Mouse (Mus musculus): ENCODE results near the gene Zdhhc14. TPM values are rescaled to one million over a fixed set of nuclear protein-coding genes. Genes with fewer than 3 reads are reported as not detected.

Zdhhc14 gene
- total and polyA plus RNA-seq, 3 experiments: 1.1 to 21.4 (median 7.3) TPM

DNA sequence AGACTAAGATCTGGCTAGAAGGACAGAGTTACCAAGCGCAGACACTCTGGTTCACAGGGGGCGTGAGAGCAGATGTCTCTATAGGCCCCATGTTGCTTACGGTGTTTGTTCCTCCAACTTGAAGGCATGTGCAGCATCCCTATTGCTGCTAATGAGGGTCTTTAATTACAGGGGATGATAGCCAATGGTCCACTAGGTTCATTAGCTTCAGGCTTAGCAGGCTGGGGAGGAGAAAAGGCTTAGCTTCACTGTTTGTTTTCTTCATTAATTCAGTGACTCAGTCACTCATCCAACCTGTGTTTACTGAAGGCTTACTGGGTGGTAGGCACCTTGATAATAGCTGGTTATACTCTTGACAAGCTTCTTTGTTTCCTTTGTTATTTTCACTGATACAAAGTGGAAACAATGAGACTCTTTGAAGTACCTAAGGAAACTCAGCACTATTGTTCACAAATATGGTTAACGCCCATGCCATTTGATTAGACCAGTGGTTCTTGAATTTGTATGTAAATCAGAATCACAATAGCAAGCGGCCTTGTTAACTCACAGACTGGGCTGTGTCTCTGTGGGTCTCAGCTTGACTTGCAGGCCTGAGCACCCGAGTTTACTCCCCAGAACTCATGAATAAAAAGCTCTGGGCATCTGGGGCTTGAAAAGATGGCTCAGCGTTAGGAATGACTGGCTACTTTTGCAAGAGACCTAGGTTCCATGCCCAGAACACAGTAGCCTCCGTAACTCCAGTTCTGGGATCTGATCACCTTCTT, 168.1 kb downstream of the Zdhhc14 start:
- no peaks in the 10 kb centered on the region for H3K9me3 ChIP-seq (replicated peaks)
- H3K36me3 ChIP-seq (replicated peaks): peaks cover 17% of the 10 kb centered on the region
- no peak for TF ChIP-seq CTCF (IDR thresholded peaks at IDR 0.05; ENCODE audit: low read depth, low read length)
- no peak for TF ChIP-seq GATA2 (IDR thresholded peaks at IDR 0.05; ENCODE audit: borderline replicate concordance, low read depth, low read length)
- TF ChIP-seq TAL1 (conservative IDR thresholded peaks at IDR 0.05; ENCODE audit: low read depth, low read length): no peak
- no peak for TF ChIP-seq GATA1 (IDR thresholded peaks at IDR 0.05; ENCODE audit: borderline replicate concordance, low read length)
- no peak for TF ChIP-seq POLR2AphosphoS5 (IDR thresholded peaks at IDR 0.05; ENCODE audit: insufficient replicate concordance, low read depth, low read length)
- no peaks in the 10 kb centered on the region for H3K27me3 ChIP-seq (ENCODE audit: insufficient read depth, low read length)
- ATAC-seq (ENCODE audit: extremely low read depth, insufficient number of reproducible peaks, low FRiP score, poor library complexity, severe bottlenecking) (no peak), DNase-seq (ENCODE audit: low spot score) (no peak)
- H3K4me1 ChIP-seq (ENCODE audit: insufficient read depth, low read depth, low read length): no peaks in the 10 kb centered on the region
- no peak overlapping the region for H3K4me3 ChIP-seq (ENCODE audit: low read depth, low read length)

GRCm38 (mm10) chr17:5666652-5667051, 174.3 kb downstream of the Zdhhc14 start:
- Histone ChIP-seq H3K4me1 (ENCODE audit: insufficient read depth, low read depth, low read length) (no peaks in the 10 kb centered on the region), H3K4me3 (ENCODE audit: low read depth, low read length) (no peak overlapping the region), H3K36me3 (replicated peaks) (peaks cover 18% of the 10 kb centered on the region), H3K9me3 (replicated peaks) (no peaks in the 10 kb centered on the region), H3K27me3 (ENCODE audit: insufficient read depth, low read length) (no peaks in the 10 kb centered on the region)
- no peak for ATAC-seq (ENCODE audit: extremely low read depth, insufficient number of reproducible peaks, low FRiP score, poor library complexity, severe bottlenecking)
- TF ChIP-seq TAL1 (conservative IDR thresholded peaks at IDR 0.05; ENCODE audit: low read depth, low read length): no peak
- no peak for TF ChIP-seq GATA1 (IDR thresholded peaks at IDR 0.05; ENCODE audit: borderline replicate concordance, low read length)
- TF ChIP-seq CTCF (IDR thresholded peaks at IDR 0.05; ENCODE audit: low read depth, low read length): no peak
- TF ChIP-seq POLR2AphosphoS5 (IDR thresholded peaks at IDR 0.05; ENCODE audit: insufficient replicate concordance, low read depth, low read length): no peak
- TF ChIP-seq GATA2 (IDR thresholded peaks at IDR 0.05; ENCODE audit: borderline replicate concordance, low read depth, low read length): no peak
- DNase-seq (ENCODE audit: low spot score): no peak

DNA sequence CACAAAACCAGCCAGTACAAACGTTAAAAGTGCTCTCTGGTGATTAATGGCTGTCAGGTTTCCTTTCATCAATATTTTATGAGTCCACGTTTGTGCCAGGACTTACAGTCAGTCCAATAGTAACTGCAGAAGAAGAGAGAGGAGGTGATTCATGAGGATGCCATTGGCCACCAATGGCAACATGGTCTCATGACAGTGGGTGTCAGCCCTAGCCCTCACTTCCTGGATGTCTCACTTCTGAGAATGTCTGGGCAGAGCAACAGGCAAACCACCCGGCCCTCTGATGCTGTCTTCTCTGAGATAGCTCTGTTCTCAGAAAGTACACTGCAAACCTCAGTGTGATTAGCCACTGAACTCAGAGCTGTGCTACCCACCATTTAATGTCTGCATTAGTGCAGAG, 176.1 kb downstream of the Zdhhc14 start:
- Histone ChIP-seq H3K36me3 (replicated peaks) (peaks cover 23% of the 10 kb centered on the region), H3K4me3 (ENCODE audit: low read depth, low read length) (no peak overlapping the region), H3K9me3 (replicated peaks) (no peaks in the 10 kb centered on the region), H3K4me1 (ENCODE audit: insufficient read depth, low read depth, low read length) (no peaks in the 10 kb centered on the region), H3K27me3 (ENCODE audit: insufficient read depth, low read length) (no peaks in the 10 kb centered on the region)
- TF ChIP-seq CTCF (IDR thresholded peaks at IDR 0.05; ENCODE audit: low read depth, low read length) (no peak), GATA1 (IDR thresholded peaks at IDR 0.05; ENCODE audit: borderline replicate concordance, low read length) (no peak), POLR2AphosphoS5 (IDR thresholded peaks at IDR 0.05; ENCODE audit: insufficient replicate concordance, low read depth, low read length) (no peak), TAL1 (conservative IDR thresholded peaks at IDR 0.05; ENCODE audit: low read depth, low read length) (no peak), GATA2 (IDR thresholded peaks at IDR 0.05; ENCODE audit: borderline replicate concordance, low read depth, low read length) (no peak)
- no peak for DNase-seq (ENCODE audit: low spot score)
- ATAC-seq (ENCODE audit: extremely low read depth, insufficient number of reproducible peaks, low FRiP score, poor library complexity, severe bottlenecking): no peak

DNA sequence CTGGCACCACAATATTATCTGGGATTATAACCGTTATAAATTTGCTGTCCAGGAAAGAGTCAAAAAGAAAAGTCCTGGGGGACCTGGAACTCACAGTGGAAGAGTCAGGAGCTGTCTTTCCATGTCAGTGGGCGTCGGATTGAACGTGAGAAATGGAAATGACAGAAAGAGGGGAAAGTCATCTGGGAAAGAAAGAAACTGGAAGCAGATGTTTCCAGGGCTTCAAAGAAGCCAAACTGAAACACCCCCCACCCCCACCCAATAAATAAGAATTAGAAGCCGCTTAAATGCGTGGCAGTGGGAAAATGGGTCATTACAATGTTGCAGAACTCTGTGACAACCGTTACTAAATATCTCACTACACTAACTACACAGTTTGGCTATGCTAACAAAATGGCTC, 176.6 kb downstream of the Zdhhc14 start:
- no peak overlapping the region for H3K4me3 ChIP-seq (ENCODE audit: low read depth, low read length)
- no peaks in the 10 kb centered on the region for H3K27me3 ChIP-seq (ENCODE audit: insufficient read depth, low read length)
- TF ChIP-seq GATA2 (IDR thresholded peaks at IDR 0.05; ENCODE audit: borderline replicate concordance, low read depth, low read length) (no peak), POLR2AphosphoS5 (IDR thresholded peaks at IDR 0.05; ENCODE audit: insufficient replicate concordance, low read depth, low read length) (no peak), TAL1 (conservative IDR thresholded peaks at IDR 0.05; ENCODE audit: low read depth, low read length) (no peak), CTCF (IDR thresholded peaks at IDR 0.05; ENCODE audit: low read depth, low read length) (no peak)
- peaks cover 23% of the 10 kb centered on the region for H3K36me3 ChIP-seq (replicated peaks)
- no peaks in the 10 kb centered on the region for H3K9me3 ChIP-seq (replicated peaks)
- DNase-seq (ENCODE audit: low spot score): no peak
- no peak for ATAC-seq (ENCODE audit: extremely low read depth, insufficient number of reproducible peaks, low FRiP score, poor library complexity, severe bottlenecking)
- no peaks in the 10 kb centered on the region for H3K4me1 ChIP-seq (ENCODE audit: insufficient read depth, low read depth, low read length)

GRCm38 (mm10) chr17:5675951-5676350, 183.6 kb downstream of the Zdhhc14 start:
- Histone ChIP-seq H3K4me3 (ENCODE audit: low read depth, low read length) (no peak overlapping the region), H3K36me3 (replicated peaks) (peaks cover 19% of the 10 kb centered on the region), H3K4me1 (ENCODE audit: insufficient read depth, low read depth, low read length) (no peaks in the 10 kb centered on the region), H3K9me3 (replicated peaks) (no peaks in the 10 kb centered on the region), H3K27me3 (ENCODE audit: insufficient read depth, low read length) (no peaks in the 10 kb centered on the region)
- DNase-seq (ENCODE audit: low spot score) (no peak), ATAC-seq (ENCODE audit: extremely low read depth, insufficient number of reproducible peaks, low FRiP score, poor library complexity, severe bottlenecking) (no peak)
- TF ChIP-seq CTCF (IDR thresholded peaks at IDR 0.05; ENCODE audit: low read depth, low read length) (no peak), GATA1 (IDR thresholded peaks at IDR 0.05; ENCODE audit: borderline replicate concordance, low read length) (no peak), POLR2AphosphoS5 (IDR thresholded peaks at IDR 0.05; ENCODE audit: insufficient replicate concordance, low read depth, low read length) (no peak), TAL1 (conservative IDR thresholded peaks at IDR 0.05; ENCODE audit: low read depth, low read length) (no peak), GATA2 (IDR thresholded peaks at IDR 0.05; ENCODE audit: borderline replicate concordance, low read depth, low read length) (no peak)

GRCm38 (mm10) chr17:5679315-5679714, 187.0 kb downstream of the Zdhhc14 start:
- H3K4me1 ChIP-seq (ENCODE audit: insufficient read depth, low read depth, low read length): no peaks in the 10 kb centered on the region
- no peak overlapping the region for H3K4me3 ChIP-seq (ENCODE audit: low read depth, low read length)
- no peaks in the 10 kb centered on the region for H3K27me3 ChIP-seq (ENCODE audit: insufficient read depth, low read length)
- DNase-seq (ENCODE audit: low spot score) (no peak), ATAC-seq (ENCODE audit: extremely low read depth, insufficient number of reproducible peaks, low FRiP score, poor library complexity, severe bottlenecking) (no peak)
- H3K9me3 ChIP-seq (replicated peaks): no peaks in the 10 kb centered on the region
- TF ChIP-seq TAL1 (conservative IDR thresholded peaks at IDR 0.05; ENCODE audit: low read depth, low read length): no peak
- TF ChIP-seq CTCF (IDR thresholded peaks at IDR 0.05; ENCODE audit: low read depth, low read length): no peak
- TF ChIP-seq GATA2 (IDR thresholded peaks at IDR 0.05; ENCODE audit: borderline replicate concordance, low read depth, low read length): no peak
- TF ChIP-seq GATA1 (IDR thresholded peaks at IDR 0.05; ENCODE audit: borderline replicate concordance, low read length): no peak
- TF ChIP-seq POLR2AphosphoS5 (IDR thresholded peaks at IDR 0.05; ENCODE audit: insufficient replicate concordance, low read depth, low read length): no peak
- peaks cover 8% of the 10 kb centered on the region for H3K36me3 ChIP-seq (replicated peaks)

Measured in G1E (cell line).